Mouse (Mus musculus): ENCODE results near the gene Kremen2. TPM values are rescaled to one million over a fixed set of nuclear protein-coding genes. Genes with fewer than 3 reads are reported as not detected.

The Kremen2 gene
- total and polyA plus RNA-seq, 2 experiments, result 0.06 TPM; not detected in 1

DNA sequence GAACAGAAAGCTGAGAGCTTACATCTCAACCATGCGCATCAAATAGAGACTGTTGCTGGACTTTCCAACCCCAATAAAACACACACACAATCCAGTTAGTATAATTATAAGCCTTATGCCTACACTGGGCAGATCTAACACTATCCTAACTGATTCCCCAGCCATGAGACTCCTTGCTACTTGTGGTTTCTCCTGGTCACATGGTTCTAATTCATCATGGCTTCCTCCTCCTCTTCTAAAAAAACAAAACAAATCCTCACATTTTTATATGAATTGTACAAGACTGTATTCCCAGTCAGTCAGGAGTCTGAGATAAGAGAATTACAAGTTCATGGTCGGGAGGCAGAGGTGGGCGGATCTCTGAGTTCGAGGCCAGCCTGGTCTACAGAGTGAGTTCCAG is 43.3 kb upstream of the Kremen2 start:
- DNase-seq (ENCODE audit: extremely low read depth, low read depth, low spot score), result no peak
- Histone ChIP-seq H3K9ac (ENCODE audit: low read depth, low read length) (no peak overlapping the region), H3K27ac (replicated peaks; ENCODE audit: insufficient read depth, low read depth, low read length) (no peak overlapping the region), H3K27me3 (ENCODE audit: control insufficient read depth, insufficient read depth, low read length) (no peaks in the 10 kb centered on the region), H3K4me3 (ENCODE audit: insufficient read depth, low read depth, low read length) (no peak overlapping the region), H3K4me1 (ENCODE audit: control insufficient read depth, insufficient read depth, low read length) (peaks cover 11% of the 10 kb centered on the region), H3K79me2 (ENCODE audit: control insufficient read depth, insufficient read depth, low read length) (no peaks in the 10 kb centered on the region), H3K36me3 (ENCODE audit: control insufficient read depth, insufficient read depth, low read length) (no peaks in the 10 kb centered on the region)
- WGBS, result 96% methylated on average over 4 of the region's 4 CpGs
- TF ChIP-seq CTCF (IDR thresholded peaks at IDR 0.05; ENCODE audit: low read depth, low read length), result no peak
- TF ChIP-seq POLR2A (IDR thresholded peaks at IDR 0.05; ENCODE audit: extremely low read depth, insufficient read depth, low read length), result no peak

DNA sequence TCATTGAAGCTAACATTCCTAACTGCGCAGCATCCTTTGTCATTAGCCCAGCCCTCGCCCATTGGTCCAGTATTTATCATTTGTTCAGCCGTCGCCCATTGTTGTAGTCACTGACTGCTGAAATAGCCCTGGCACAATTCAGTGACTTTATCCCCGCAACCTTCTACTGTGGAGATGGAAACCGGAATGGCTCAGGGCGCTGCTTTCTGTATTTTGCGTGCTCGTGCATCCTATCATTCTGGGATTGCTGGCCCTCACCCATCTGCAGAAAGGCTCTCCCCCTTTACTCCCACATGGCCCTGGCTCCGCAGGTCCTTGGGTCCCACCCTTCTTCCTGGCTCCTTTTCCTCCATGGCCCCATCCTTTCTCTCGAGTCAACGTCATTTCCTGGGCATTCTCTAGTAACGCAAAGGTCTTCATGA is 40.9 kb upstream of the Kremen2 start:
- WGBS, result 36% methylated on average over 13 of the region's 13 CpGs
- no peak for DNase-seq (ENCODE audit: extremely low read depth, low read depth, low spot score)
- H3K79me2 ChIP-seq (ENCODE audit: control insufficient read depth, insufficient read depth, low read length), result no peaks in the 10 kb centered on the region
- no peaks in the 10 kb centered on the region for H3K27me3 ChIP-seq (ENCODE audit: control insufficient read depth, insufficient read depth, low read length)
- no peaks in the 10 kb centered on the region for H3K36me3 ChIP-seq (ENCODE audit: control insufficient read depth, insufficient read depth, low read length)
- peaks cover 11% of the 10 kb centered on the region for H3K4me1 ChIP-seq (ENCODE audit: control insufficient read depth, insufficient read depth, low read length)
- H3K4me3 ChIP-seq (ENCODE audit: insufficient read depth, low read depth, low read length), result no peak overlapping the region
- H3K27ac ChIP-seq (replicated peaks; ENCODE audit: insufficient read depth, low read depth, low read length), result no peak overlapping the region
- TF ChIP-seq POLR2A (IDR thresholded peaks at IDR 0.05; ENCODE audit: extremely low read depth, insufficient read depth, low read length) (no peak), CTCF (IDR thresholded peaks at IDR 0.05; ENCODE audit: low read depth, low read length) (no peak)
- H3K9ac ChIP-seq (ENCODE audit: low read depth, low read length), result 0 out of 2 replicates have a peak overlapping the region, but pooled peaks have one; percentile 2

DNA sequence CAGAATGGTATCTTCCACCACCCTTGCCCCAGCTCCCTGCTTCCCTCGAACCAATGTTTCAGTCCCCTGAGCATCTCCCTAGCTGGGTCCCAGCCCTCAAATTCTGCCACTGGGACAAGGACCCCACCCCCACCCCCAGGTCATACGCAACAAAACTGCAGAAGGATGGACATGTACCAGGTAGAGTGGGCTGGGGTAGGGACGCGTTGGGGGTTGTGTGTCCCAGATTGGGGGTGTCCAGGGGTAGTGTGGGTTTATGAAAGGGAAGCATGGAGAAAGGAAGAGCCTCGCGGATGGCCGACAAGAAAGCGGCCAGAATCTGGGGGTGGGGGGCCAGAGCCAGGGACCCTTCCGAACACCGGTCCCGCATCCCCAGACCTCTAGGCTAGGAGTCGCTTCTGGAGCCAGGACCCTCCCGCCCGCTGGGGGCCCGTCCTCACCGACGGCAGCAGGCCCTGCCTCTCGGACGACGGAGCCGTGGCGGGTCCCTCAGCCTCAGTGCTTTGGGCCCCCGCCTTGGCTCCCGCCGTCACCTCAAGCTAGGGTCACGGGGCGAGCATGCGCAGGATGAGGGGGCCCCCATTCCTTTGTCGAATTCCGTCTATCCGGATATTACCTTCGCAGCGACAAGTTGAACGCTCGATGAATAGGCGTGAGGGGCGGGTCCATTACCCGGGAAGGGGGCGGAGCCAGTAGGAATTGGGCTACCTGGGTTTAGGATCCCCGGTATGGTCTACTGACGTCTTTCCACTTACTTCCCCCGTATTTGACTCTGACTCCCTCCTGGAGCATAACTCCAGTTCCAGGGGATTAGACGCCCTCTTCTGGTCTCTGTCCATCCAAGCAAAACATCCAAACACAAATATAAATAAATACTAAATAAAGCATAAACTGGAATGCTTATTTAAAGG is 40.2 kb upstream of the Kremen2 start, which contains the start of gene Flywch2:
TSS of gene Flywch2 (minus strand) at position 521 of the 911 bp plus-strand sequence.
- Histone ChIP-seq H3K27me3 (ENCODE audit: control insufficient read depth, insufficient read depth, low read length) (no peaks in the 10 kb centered on the region), H3K4me3 (ENCODE audit: insufficient read depth, low read depth, low read length) (peak within 1 kb of the TSS; percentile 58), H3K9ac (ENCODE audit: low read depth, low read length) (peak within 1 kb of the TSS; percentile 74), H3K36me3 (ENCODE audit: control insufficient read depth, insufficient read depth, low read length) (no peaks in the 10 kb centered on the region), H3K4me1 (ENCODE audit: control insufficient read depth, insufficient read depth, low read length) (peaks cover 8% of the 10 kb centered on the region), H3K79me2 (ENCODE audit: control insufficient read depth, insufficient read depth, low read length) (no peaks in the 10 kb centered on the region), H3K27ac (replicated peaks; ENCODE audit: insufficient read depth, low read depth, low read length) (no peak within 1 kb of the TSS)
- WGBS, result 5% methylated on average over 40 of the region's 43 CpGs
- no peak for TF ChIP-seq POLR2A (IDR thresholded peaks at IDR 0.05; ENCODE audit: extremely low read depth, insufficient read depth, low read length)
- TF ChIP-seq CTCF (IDR thresholded peaks at IDR 0.05; ENCODE audit: low read depth, low read length), result no peak
- DNase-seq (ENCODE audit: extremely low read depth, low read depth, low spot score), result peak; percentile 41

DNA sequence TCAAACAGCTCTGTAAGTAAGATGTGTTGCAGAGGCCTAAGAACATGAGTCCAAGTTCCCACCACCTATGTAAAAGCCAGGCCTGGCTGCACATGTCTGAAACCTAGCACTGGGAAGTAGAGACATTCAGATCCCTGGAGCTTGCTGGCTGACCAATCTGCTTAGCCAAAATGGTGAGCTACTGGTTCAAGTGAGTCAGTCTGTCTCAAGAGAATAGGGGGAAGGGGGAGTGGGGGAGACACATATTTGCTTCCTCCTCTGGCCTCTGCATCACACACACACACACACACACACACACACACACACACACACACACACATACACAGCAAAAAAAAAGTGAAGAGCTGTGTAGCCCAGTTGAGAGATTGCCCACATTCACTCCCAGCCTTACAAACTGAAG is 37.7 kb upstream of the Kremen2 start:
- H3K4me3 ChIP-seq (ENCODE audit: insufficient read depth, low read depth, low read length), result no peak overlapping the region
- no peak overlapping the region for H3K27ac ChIP-seq (replicated peaks; ENCODE audit: insufficient read depth, low read depth, low read length)
- no peaks in the 10 kb centered on the region for H3K79me2 ChIP-seq (ENCODE audit: control insufficient read depth, insufficient read depth, low read length)
- H3K36me3 ChIP-seq (ENCODE audit: control insufficient read depth, insufficient read depth, low read length), result no peaks in the 10 kb centered on the region
- no peaks in the 10 kb centered on the region for H3K27me3 ChIP-seq (ENCODE audit: control insufficient read depth, insufficient read depth, low read length)
- 0 out of 2 replicates have a peak, but pooled peaks cover 3% of the 10 kb centered on the region for H3K4me1 ChIP-seq (ENCODE audit: control insufficient read depth, insufficient read depth, low read length)
- no peak for TF ChIP-seq POLR2A (IDR thresholded peaks at IDR 0.05; ENCODE audit: extremely low read depth, insufficient read depth, low read length)
- no peak for TF ChIP-seq CTCF (IDR thresholded peaks at IDR 0.05; ENCODE audit: low read depth, low read length)
- H3K9ac ChIP-seq (ENCODE audit: low read depth, low read length), result no peak overlapping the region
- no peak for DNase-seq (ENCODE audit: extremely low read depth, low read depth, low spot score)

DNA sequence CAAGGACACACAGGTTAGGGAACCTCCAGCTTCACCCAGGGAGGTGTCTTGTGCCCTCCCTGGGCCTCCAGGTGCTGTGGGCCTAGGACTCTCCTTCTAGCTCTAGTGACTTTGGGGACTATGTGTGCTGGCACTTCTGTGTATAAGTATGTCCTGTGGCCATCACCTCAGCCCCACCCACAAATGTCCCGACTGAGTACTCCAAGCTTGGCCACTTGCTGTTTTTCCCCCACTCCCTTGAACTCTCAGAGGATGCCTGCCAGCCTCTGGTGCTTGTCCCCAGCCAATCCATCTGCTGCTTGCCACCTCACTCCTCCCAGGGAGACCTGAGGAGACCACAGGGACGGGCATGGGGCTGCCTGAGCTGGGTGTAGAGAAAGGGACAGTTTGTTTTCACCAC is 32.8 kb upstream of the Kremen2 start:
- no peak overlapping the region for H3K4me3 ChIP-seq (ENCODE audit: insufficient read depth, low read depth, low read length)
- H3K27ac ChIP-seq (replicated peaks; ENCODE audit: insufficient read depth, low read depth, low read length), result no peak overlapping the region
- no peaks in the 10 kb centered on the region for H3K27me3 ChIP-seq (ENCODE audit: control insufficient read depth, insufficient read depth, low read length)
- 74% methylated on average over 2 of the region's 2 CpGs for WGBS
- DNase-seq (ENCODE audit: extremely low read depth, low read depth, low spot score), result no peak
- no peaks in the 10 kb centered on the region for H3K36me3 ChIP-seq (ENCODE audit: control insufficient read depth, insufficient read depth, low read length)
- no peaks in the 10 kb centered on the region for H3K4me1 ChIP-seq (ENCODE audit: control insufficient read depth, insufficient read depth, low read length)
- TF ChIP-seq POLR2A (IDR thresholded peaks at IDR 0.05; ENCODE audit: extremely low read depth, insufficient read depth, low read length) (no peak), CTCF (IDR thresholded peaks at IDR 0.05; ENCODE audit: low read depth, low read length) (no peak)
- H3K79me2 ChIP-seq (ENCODE audit: control insufficient read depth, insufficient read depth, low read length), result no peaks in the 10 kb centered on the region
- H3K9ac ChIP-seq (ENCODE audit: low read depth, low read length), result no peak overlapping the region

DNA sequence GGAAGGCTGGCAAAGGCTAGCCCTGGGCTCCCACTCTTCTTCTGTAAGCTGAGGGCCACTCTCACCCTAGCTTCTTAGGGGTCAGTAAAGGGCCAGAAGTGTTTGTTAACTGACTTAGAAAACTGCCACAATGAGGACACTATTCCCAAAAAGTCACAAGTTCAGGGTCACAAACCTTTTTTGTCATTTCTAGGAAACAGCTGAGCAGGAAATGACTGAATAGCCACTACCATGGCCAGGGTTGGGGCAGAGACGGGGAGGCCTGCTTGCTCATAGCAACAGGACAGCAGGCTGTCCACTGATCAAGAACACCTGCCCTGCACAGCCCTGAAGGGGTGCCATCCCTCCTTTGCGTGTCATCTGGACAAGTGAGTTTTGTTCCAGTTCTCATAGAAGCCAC is 31.5 kb upstream of the Kremen2 start:
- 69% methylated on average over 2 of the region's 2 CpGs for WGBS

More for the DNA sequence above, 31.5 kb upstream of the Kremen2 start:
- no peaks in the 10 kb centered on the region for H3K79me2 ChIP-seq (ENCODE audit: control insufficient read depth, insufficient read depth, low read length)
- no peaks in the 10 kb centered on the region for H3K36me3 ChIP-seq (ENCODE audit: control insufficient read depth, insufficient read depth, low read length)
- H3K9ac ChIP-seq (ENCODE audit: low read depth, low read length), result no peak overlapping the region
- H3K4me3 ChIP-seq (ENCODE audit: insufficient read depth, low read depth, low read length), result no peak overlapping the region
- TF ChIP-seq CTCF (IDR thresholded peaks at IDR 0.05; ENCODE audit: low read depth, low read length) (no peak), POLR2A (IDR thresholded peaks at IDR 0.05; ENCODE audit: extremely low read depth, insufficient read depth, low read length) (no peak)
- no peaks in the 10 kb centered on the region for H3K27me3 ChIP-seq (ENCODE audit: control insufficient read depth, insufficient read depth, low read length)
- H3K4me1 ChIP-seq (ENCODE audit: control insufficient read depth, insufficient read depth, low read length), result no peaks in the 10 kb centered on the region
- no peak for DNase-seq (ENCODE audit: extremely low read depth, low read depth, low spot score)
- no peak overlapping the region for H3K27ac ChIP-seq (replicated peaks; ENCODE audit: insufficient read depth, low read depth, low read length)

Data from liver, adult 2 months (tissue).